Mouse (Mus musculus) hindbrain, embryonic 16.5 days (tissue): ENCODE results near the gene Il10ra. TPM values are rescaled to one million over a fixed set of nuclear protein-coding genes. Genes with fewer than 3 reads are reported as not detected.

Experiments used
- ATAC-seq: fragments of 200-750 bp; cut with Nextera tagmentation; 2 replicates; pipeline ENCODE4 v1.8.0; 2017; ENCODE audit warnings: moderate TSS enrichment, moderate library complexity
- H3K27ac ChIP-seq: fragments of 300-500 bp; sonication (generic); 2 replicates; pipeline ENCODE4 v1.5.1; 2014; ENCODE audit warnings: low read depth, mild to moderate bottlenecking, control low read depth, low read length, moderate library complexity
- H3K27me3 ChIP-seq: fragments of 300-500 bp; sonication (generic); replicated peaks from 2 replicates; pipeline ENCODE4 v1.6.1; 2014; ENCODE audit warnings: low read length; ENCODE audit not compliant: control insufficient read depth, insufficient read depth
- H3K36me3 ChIP-seq: fragments of 300-500 bp; sonication (generic); 2 replicates; pipeline ENCODE4 v1.6.1; 2014; ENCODE audit warnings: mild to moderate bottlenecking, low read length, moderate library complexity, mixed read lengths; ENCODE audit not compliant: control insufficient read depth, insufficient read depth
- H3K4me1 ChIP-seq: fragments of 300-500 bp; sonication (generic); 2 replicates; pipeline ENCODE4 v1.6.1; 2014; ENCODE audit warnings: low read depth, low read length; ENCODE audit not compliant: control insufficient read depth, insufficient read depth
- H3K4me2 ChIP-seq: fragments of 300-500 bp; sonication (generic); 2 replicates; pipeline ENCODE4 v1.6.1; 2014; ENCODE audit warnings: mild to moderate bottlenecking, low read length, control low read depth, moderate library complexity
- H3K4me3 ChIP-seq: fragments of 300-500 bp; sonication (generic); 2 replicates; pipeline ENCODE4 v1.5.1; 2014; ENCODE audit warnings: mild to moderate bottlenecking, low read length, control low read depth, moderate library complexity
- H3K9ac ChIP-seq: fragments of 300-500 bp; sonication (generic); 2 replicates; pipeline ENCODE4 v1.6.1; 2014; ENCODE audit warnings: low read depth, mild to moderate bottlenecking, control low read depth, low read length, moderate library complexity
- H3K9me3 ChIP-seq: fragments of 300-500 bp; sonication (generic); 2 replicates; pipeline ENCODE4 v1.6.1; 2014; ENCODE audit warnings: mild to moderate bottlenecking, low read length, moderate library complexity; ENCODE audit not compliant: control insufficient read depth
- WGBS: fragments of 180-500 bp; shearing (Covaris S2); extraction: QIAGEN DNeasy Blood & Tissue Kit; methylation state at CpG from one replicate; pipeline ENCODE4 v1.1.7; 2014; 5-methylcytosine and 5-hydroxymethylcytosine counted together
- polyA plus RNA-seq: library from polyadenylated mRNA; unstranded; fragments of >200 nt; fragmentation: Nextera tagmentation; extraction: Ambion mirVana; gene quantifications from 2 replicates; pipeline ENCODE4 v1.2.1, GENCODE M21; 2015

The Il10ra gene
- polyA plus RNA-seq, 1 experiment from 2014 or later, result 0.70 TPM

- Histone ChIP-seq H3K9me3 (no peaks in the 10 kb centered on the region), H3K4me2 (no peak overlapping the region), H3K9ac (no peak overlapping the region), H3K36me3 (no peaks in the 10 kb centered on the region), H3K27ac (no peak overlapping the region), H3K4me3 (no peak overlapping the region), H3K4me1 (peaks cover 4% of the 10 kb centered on the region; the same call in 1 of the 2 replicates), H3K27me3 (peaks cover 5% of the 10 kb centered on the region)
- no peak for ATAC-seq
- WGBS, result 63% methylated on average over 4 of the region's 4 CpGs
Observed at GRCm38 (mm10) chr9:45268079-45268478, 870 bp downstream of the Il10ra start.

- Histone ChIP-seq H3K36me3 (no peaks in the 10 kb centered on the region), H3K4me1 (peaks cover 4% of the 10 kb centered on the region; the same call in 1 of the 2 replicates), H3K27me3 (peaks cover 5% of the 10 kb centered on the region), H3K4me2 (no peak overlapping the region), H3K27ac (no peak overlapping the region), H3K9me3 (no peaks in the 10 kb centered on the region), H3K4me3 (no peak overlapping the region), H3K9ac (no peak overlapping the region)
- WGBS, result 88% methylated on average over 4 of the region's 4 CpGs
- no peak for ATAC-seq
Observed at GRCm38 (mm10) chr9:45267099-45267498, 1.9 kb downstream of the Il10ra start.

GRCm38 (mm10) chr9:45261872-45262271 is 7.1 kb downstream of the Il10ra start:
- Histone ChIP-seq H3K27me3 (no peaks in the 10 kb centered on the region), H3K4me2 (no peak overlapping the region), H3K9me3 (no peaks in the 10 kb centered on the region), H3K27ac (no peak overlapping the region; the same call in 1 of the 2 replicates), H3K4me3 (no peak overlapping the region), H3K9ac (no peak overlapping the region), H3K36me3 (no peaks in the 10 kb centered on the region), H3K4me1 (peaks cover 2% of the 10 kb centered on the region)
- no peak for ATAC-seq
- WGBS, result 68% methylated on average over 5 of the region's 5 CpGs

- Histone ChIP-seq H3K27me3 (no peaks in the 10 kb centered on the region), H3K36me3 (no peaks in the 10 kb centered on the region), H3K4me2 (no peak overlapping the region), H3K9ac (no peak overlapping the region), H3K27ac (no peak overlapping the region; the same call in 1 of the 2 replicates), H3K4me1 (peaks cover 2% of the 10 kb centered on the region), H3K4me3 (no peak overlapping the region), H3K9me3 (no peaks in the 10 kb centered on the region)
- WGBS, result 54% methylated on average over 4 of the region's 4 CpGs
- ATAC-seq, result no peak
Observed at GRCm38 (mm10) chr9:45261466-45261865, 7.5 kb downstream of the Il10ra start.

GRCm38 (mm10) chr9:45259065-45259464 is 9.9 kb downstream of the Il10ra start:
- H3K4me2 ChIP-seq, result no peak overlapping the region
- no peak overlapping the region for H3K27ac ChIP-seq
- 88% methylated on average over 13 of the region's 13 CpGs for WGBS
- H3K27me3 ChIP-seq, result no peaks in the 10 kb centered on the region
- H3K4me1 ChIP-seq, result peaks cover 2% of the 10 kb centered on the region
- H3K4me3 ChIP-seq, result no peak overlapping the region
- ATAC-seq, result no peak
- H3K9ac ChIP-seq, result no peak overlapping the region
- no peaks in the 10 kb centered on the region for H3K36me3 ChIP-seq
- H3K9me3 ChIP-seq, result no peaks in the 10 kb centered on the region

- Histone ChIP-seq H3K4me3 (no peak overlapping the region), H3K4me1 (no peaks in the 10 kb centered on the region), H3K9ac (no peak overlapping the region), H3K36me3 (no peaks in the 10 kb centered on the region), H3K27me3 (no peaks in the 10 kb centered on the region), H3K27ac (no peak overlapping the region), H3K4me2 (no peak overlapping the region), H3K9me3 (no peaks in the 10 kb centered on the region)
- ATAC-seq, result no peak
- WGBS, result 84% methylated on average over 5 of the region's 5 CpGs
Observed at GRCm38 (mm10) chr9:45255967-45256366, 13.0 kb downstream of the Il10ra start.

- H3K4me1 ChIP-seq, result no peaks in the 10 kb centered on the region
- no peak for ATAC-seq
- H3K9ac ChIP-seq, result no peak overlapping the region
- H3K36me3 ChIP-seq, result no peaks in the 10 kb centered on the region
- H3K4me2 ChIP-seq, result no peak overlapping the region
- H3K4me3 ChIP-seq, result no peak overlapping the region
- WGBS, result 96% methylated on average over 4 of the region's 4 CpGs
- no peaks in the 10 kb centered on the region for H3K9me3 ChIP-seq
- no peaks in the 10 kb centered on the region for H3K27me3 ChIP-seq
- no peak overlapping the region for H3K27ac ChIP-seq
Observed at GRCm38 (mm10) chr9:45255431-45255830, 13.5 kb downstream of the Il10ra start.

GRCm38 (mm10) chr9:45254605-45255004 is 14.3 kb downstream of the Il10ra start:
- no peaks in the 10 kb centered on the region for H3K36me3 ChIP-seq
- no peak overlapping the region for H3K4me3 ChIP-seq
- H3K9me3 ChIP-seq, result no peaks in the 10 kb centered on the region
- ATAC-seq, result no peak
- H3K27me3 ChIP-seq, result no peaks in the 10 kb centered on the region
- H3K4me2 ChIP-seq, result no peak overlapping the region
- H3K4me1 ChIP-seq, result no peaks in the 10 kb centered on the region
- WGBS, result 64% methylated on average over 4 of the region's 4 CpGs
- H3K9ac ChIP-seq, result no peak overlapping the region
- no peak overlapping the region for H3K27ac ChIP-seq

GRCm38 (mm10) chr9:45254021-45254420 is 14.9 kb downstream of the Il10ra start:
- H3K4me2 ChIP-seq, result no peak overlapping the region
- no peaks in the 10 kb centered on the region for H3K9me3 ChIP-seq
- no peaks in the 10 kb centered on the region for H3K27me3 ChIP-seq
- 48% methylated on average over 6 of the region's 6 CpGs for WGBS
- H3K9ac ChIP-seq, result no peak overlapping the region
- H3K4me1 ChIP-seq, result no peaks in the 10 kb centered on the region
- no peak overlapping the region for H3K4me3 ChIP-seq
- no peaks in the 10 kb centered on the region for H3K36me3 ChIP-seq
- ATAC-seq, result no peak
- H3K27ac ChIP-seq, result no peak overlapping the region

- no peaks in the 10 kb centered on the region for H3K36me3 ChIP-seq
- no peak for ATAC-seq
- no peaks in the 10 kb centered on the region for H3K9me3 ChIP-seq
- H3K27me3 ChIP-seq, result no peaks in the 10 kb centered on the region
- H3K4me3 ChIP-seq, result no peak overlapping the region
- no peaks in the 10 kb centered on the region for H3K4me1 ChIP-seq
- no peak overlapping the region for H3K4me2 ChIP-seq
- H3K9ac ChIP-seq, result no peak overlapping the region
- WGBS, result 75% methylated on average over 6 of the region's 6 CpGs
- no peak overlapping the region for H3K27ac ChIP-seq
Observed at GRCm38 (mm10) chr9:45252395-45252794, 16.6 kb downstream of the Il10ra start.
